Mouse (Mus musculus) CH12.LX (cell line): Measurements from ENCODE around the gene Frem2. TPM values are rescaled to one million over a fixed set of nuclear protein-coding genes. Genes with fewer than 3 reads are reported as not detected.

Experiments used
- DNase-seq: peaks from one replicate; pipeline ENCODE4 v3.0.0-alpha.2; 2013; ENCODE audit errors: extremely low read depth
- H3K27ac ChIP-seq: 2 replicates; pipeline ENCODE4 v1.5.1; 2012; ENCODE audit warnings: low read depth, mild to moderate bottlenecking, control low read depth, moderate library complexity; ENCODE audit not compliant: insufficient read depth
- H3K27me3 ChIP-seq: replicated peaks from 2 replicates; pipeline ENCODE3; 2012; ENCODE audit warnings: inconsistent platforms
- H3K36me3 ChIP-seq, 2 experiments: replicated peaks in 1 of 2; 2 replicates each; pipeline versions ENCODE3 to v1.6.1; 2012; ENCODE audit warnings: inconsistent platforms in 1 of 2, low read length in 1 of 2, mild to moderate bottlenecking in 1 of 2, mixed read lengths in 1 of 2, moderate library complexity in 1 of 2; ENCODE audit not compliant: control insufficient read depth in 1 of 2, insufficient read depth in 1 of 2
- H3K4me1 ChIP-seq, 2 experiments: 2 replicates each; pipeline ENCODE4 v1.6.1; 2012; ENCODE audit warnings: inconsistent platforms in 1 of 2, moderate library complexity in 1 of 2; ENCODE audit not compliant: insufficient read depth in 2 of 2, control insufficient read depth in 1 of 2
- H3K4me2 ChIP-seq: 2 replicates; pipeline ENCODE4 v1.6.1; 2012; ENCODE audit warnings: low read depth, mild to moderate bottlenecking, control low read depth; ENCODE audit not compliant: poor library complexity, insufficient read depth, severe bottlenecking
- H3K4me3 ChIP-seq, 3 experiments: fragments of 150-350 bp in 1 of 3; sonication (generic) in 1 of 3; replicated peaks in 1 of 3; 2 replicates each; pipeline versions ENCODE3 to v1.5.1; 2011 to 2012; ENCODE audit warnings: low read depth in 2 of 3, low read length in 2 of 3, mild to moderate bottlenecking in 2 of 3, moderate library complexity in 2 of 3, control low read depth in 1 of 3, improper control_type of control experiment in 1 of 3, inconsistent platforms in 1 of 3, mixed read lengths in 1 of 3; ENCODE audit not compliant: poor library complexity in 1 of 3
- H3K79me2 ChIP-seq: replicated peaks from 2 replicates; pipeline ENCODE4 v1.6.1; 2012; ENCODE audit warnings: mild to moderate bottlenecking, moderate library complexity; ENCODE audit not compliant: control insufficient read depth, poor library complexity, insufficient read depth, severe bottlenecking; ENCODE audit errors: extremely low read depth
- H3K9ac ChIP-seq: 2 replicates; pipeline ENCODE4 v1.6.1; 2012; ENCODE audit warnings: low read depth, mild to moderate bottlenecking, control low read depth, moderate library complexity; ENCODE audit not compliant: insufficient read depth
- H3K9me3 ChIP-seq: replicated peaks from 2 replicates; pipeline ENCODE3; 2012; ENCODE audit warnings: low read length, inconsistent platforms, mixed read lengths
- ETS1 ChIP-seq: conservative IDR thresholded peaks from 2 replicates; pipeline ENCODE4 v1.6.1; 2012; ENCODE audit warnings: low read depth, mild to moderate bottlenecking, inconsistent platforms, low read length, improper control_type of control experiment, moderate library complexity
- GABPA ChIP-seq: IDR thresholded peaks from 2 replicates; pipeline ENCODE4 v1.6.1; 2012; ENCODE audit warnings: low read depth, low read length, improper control_type of control experiment, inconsistent platforms; ENCODE audit not compliant: insufficient replicate concordance
- HCFC1 ChIP-seq: IDR thresholded peaks from 2 replicates; pipeline ENCODE4 v1.6.1; 2012; ENCODE audit warnings: low read depth, mild to moderate bottlenecking, inconsistent platforms, low read length, improper control_type of control experiment
- IRF4 ChIP-seq: IDR thresholded peaks from 2 replicates; pipeline ENCODE4 v1.6.1; 2014; ENCODE audit warnings: low read depth, mild to moderate bottlenecking, inconsistent platforms, low read length, improper control_type of control experiment
- MAZ ChIP-seq: IDR thresholded peaks from 2 replicates; pipeline ENCODE4 v1.6.1; 2012; ENCODE audit warnings: low read depth, mild to moderate bottlenecking, inconsistent platforms, low read length, improper control_type of control experiment, moderate library complexity
- MEF2A ChIP-seq: IDR thresholded peaks from 2 replicates; pipeline ENCODE4 v1.6.1; 2014; ENCODE audit warnings: low read depth, mild to moderate bottlenecking, inconsistent platforms, low read length, improper control_type of control experiment, borderline replicate concordance
- MXI1 ChIP-seq: IDR thresholded peaks from 2 replicates; pipeline ENCODE4 v1.6.1; 2011; ENCODE audit warnings: mild to moderate bottlenecking, low read depth, low read length, improper control_type of control experiment
- TBP ChIP-seq: conservative IDR thresholded peaks from 2 replicates; pipeline ENCODE4 v1.6.1; 2011; ENCODE audit warnings: low read depth, low read length, improper control_type of control experiment
- ZC3H11A ChIP-seq: IDR thresholded peaks from 2 replicates; pipeline ENCODE4 v1.6.1; 2012; ENCODE audit warnings: low read depth, mild to moderate bottlenecking, inconsistent platforms, low read length, improper control_type of control experiment
- ZNF384 ChIP-seq: IDR thresholded peaks from 2 replicates; pipeline ENCODE4 v1.6.1; 2012; ENCODE audit warnings: low read depth, low read length, improper control_type of control experiment, inconsistent platforms
- dilution Hi-C: fragments of 300-500 bp; cut with MboI; formaldehyde crosslinking; loops from 2 replicates; pipeline ENCODE4 v1.14.3; 2020; ENCODE audit warnings: low sequenced_read_pairs; ENCODE audit not compliant: extremely low pct_unique_long_range_greater_than_20kb, extremely low pct_ligation_motif_present
- in situ Hi-C: fragments of 300-500 bp; cut with MboI; formaldehyde crosslinking; loops from 3 replicates; pipeline ENCODE4 v1.14.3; 2019; ENCODE audit warnings: low sequenced_read_pairs, low pct_ligation_motif_present, low pct_unique_long_range_greater_than_20kb, mixed read lengths
- polyA plus RNA-seq: library from polyadenylated mRNA; unstranded; fragments of >175 nt; gene quantifications from 2 replicates; pipeline ENCODE4 v1.2.1, GENCODE M21; 2012; ENCODE audit warnings: low read depth; ENCODE audit not compliant: insufficient read length
- total RNA-seq, 2 experiments: library from RNA; depleted of rRNA; stranded (reverse); fragments of 300-350 nt in 1 of 2; fragments of >200 nt in 1 of 2; gene quantifications; 2 replicates each; pipeline ENCODE4 v1.2.3; 2012 to 2014

Gene Frem2
- total and polyA plus RNA-seq, 3 experiments = 0.04 to 0.09 (median 0.04) TPM

DNA sequence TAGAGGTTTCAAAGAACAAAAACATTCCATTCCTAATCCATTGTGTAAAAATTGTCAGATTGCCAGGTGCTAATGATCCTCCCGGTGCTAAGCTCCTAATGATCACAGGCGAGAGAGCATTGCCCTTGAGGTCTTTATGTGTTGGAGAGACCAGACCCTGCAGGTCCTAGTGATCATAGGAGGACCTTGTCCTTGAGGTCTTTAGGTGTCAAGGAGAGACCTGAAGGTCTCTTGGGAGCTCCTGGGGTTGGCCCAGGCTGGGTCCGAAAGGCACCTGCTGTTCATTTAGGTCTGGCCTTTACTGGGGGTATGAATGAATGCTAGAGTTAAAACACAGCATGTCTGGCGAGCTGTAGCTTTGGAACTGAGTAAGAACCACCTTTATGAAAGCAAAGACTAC lies 183.0 kb downstream of the Frem2 start:
- Histone ChIP-seq H3K27me3 (no peaks in the 10 kb centered on the region), H3K4me1 (no peaks in the 10 kb centered on the region), H3K79me2 (no peaks in the 10 kb centered on the region), H3K9ac (no peak overlapping the region), H3K36me3 (peaks cover 77 to 96% of the 10 kb centered on the region in 2 experiments), H3K4me2 (no peak overlapping the region), H3K27ac (no peak overlapping the region), H3K4me3 (no peak overlapping the region), H3K9me3 (no peaks in the 10 kb centered on the region)
- no peak for TF ChIP-seq ZNF384
- DNase-seq = no peak
- dilution Hi-C loops (no loop called here), in situ Hi-C loops (loop anchor here (25.0 kb wide), 1 partner anchor 1212 kb away; the partner anchor contains the start of gene Foxo1)

DNA sequence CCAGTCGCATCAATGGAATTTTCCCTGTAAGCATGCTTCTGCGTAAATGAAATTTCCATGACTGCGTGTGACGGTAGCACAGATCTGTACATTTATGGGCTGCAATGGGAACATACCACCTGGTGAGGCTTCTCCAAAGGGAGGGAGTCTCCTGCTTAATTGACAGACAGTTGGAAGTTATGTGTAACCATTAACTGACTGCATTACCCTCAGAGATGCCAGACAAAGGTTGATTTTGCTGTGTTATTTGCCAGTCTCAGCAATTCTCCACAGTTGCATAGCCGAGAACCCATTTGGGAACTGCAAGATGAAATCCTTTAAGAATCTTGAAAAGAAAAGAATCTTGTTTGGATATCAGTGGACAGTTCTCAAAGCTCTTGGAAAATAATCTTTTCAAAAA lies 185.1 kb downstream of the Frem2 start:
- Histone ChIP-seq H3K4me1 (peaks cover 0 to 8% of the 10 kb centered on the region in 2 experiments; a peak in 1 of 4 replicates), H3K9ac (no peak overlapping the region), H3K27me3 (no peaks in the 10 kb centered on the region), H3K27ac (no peak overlapping the region), H3K79me2 (peaks cover 11% of the 10 kb centered on the region)
- in situ Hi-C loops = loop anchor here (25.0 kb wide), 1 partner anchor 1210 kb away; the partner anchor contains the start of gene Foxo1
- no peak for TF ChIP-seq MAZ
- no peak for TF ChIP-seq GABPA
- TF ChIP-seq, all 38 proteins: peak for 0
- no peak overlapping the region for H3K4me3 ChIP-seq
- dilution Hi-C loops = no loop called here
- no peaks in the 10 kb centered on the region for H3K9me3 ChIP-seq
- H3K36me3 ChIP-seq = peaks cover 58 to 88% of the 10 kb centered on the region in 2 experiments
- no peak for DNase-seq
- H3K4me2 ChIP-seq = no peak overlapping the region

DNA sequence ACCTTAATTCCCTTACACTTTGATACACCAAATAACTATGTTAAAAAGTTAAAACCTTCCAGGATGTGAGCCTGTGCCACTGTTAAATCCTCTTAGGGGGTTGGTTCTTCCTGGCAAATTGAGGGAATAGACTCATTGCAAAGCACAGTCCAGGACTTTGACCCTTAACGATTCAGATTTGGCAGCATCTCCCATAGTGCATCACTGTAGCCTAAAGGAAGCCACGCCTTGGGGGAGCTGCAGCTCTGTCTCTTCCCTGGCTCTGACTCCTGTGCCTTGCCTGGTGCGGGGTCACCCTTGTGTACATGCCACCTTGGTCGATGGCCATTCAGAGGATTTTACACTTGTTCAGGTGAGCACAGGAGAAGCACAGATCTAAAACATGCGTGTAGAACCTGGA lies 187.5 kb downstream of the Frem2 start:
- Histone ChIP-seq H3K4me1 (peaks cover 0 to 15% of the 10 kb centered on the region in 2 experiments; a peak in 2 of 4 replicates), H3K27me3 (no peaks in the 10 kb centered on the region), H3K9ac (no peak overlapping the region), H3K4me2 (no peak overlapping the region), H3K9me3 (no peaks in the 10 kb centered on the region), H3K36me3 (peaks cover 41 to 67% of the 10 kb centered on the region in 2 experiments), H3K4me3 (no peak overlapping the region), H3K27ac (no peak overlapping the region), H3K79me2 (peaks cover 32% of the 10 kb centered on the region)
- in situ Hi-C loops (loop anchor here (25.0 kb wide), 1 partner anchor 1207 kb away; the partner anchor contains the start of gene Foxo1), dilution Hi-C loops (no loop called here)
- TF ChIP-seq MXI1 (no peak), IRF4 (no peak), HCFC1 (no peak), ZC3H11A (no peak), ETS1 (no peak), TBP (no peak), MEF2A (no peak)
- DNase-seq = no peak
